Mouse (Mus musculus): ENCODE results near the gene Slc51a.
"Not testable (repeated sequence)": the region's sequence is repeated elsewhere in the genome, so short reads cannot be mapped to it uniquely, and the experiment has no call there.

Gene Slc51a

DNA sequence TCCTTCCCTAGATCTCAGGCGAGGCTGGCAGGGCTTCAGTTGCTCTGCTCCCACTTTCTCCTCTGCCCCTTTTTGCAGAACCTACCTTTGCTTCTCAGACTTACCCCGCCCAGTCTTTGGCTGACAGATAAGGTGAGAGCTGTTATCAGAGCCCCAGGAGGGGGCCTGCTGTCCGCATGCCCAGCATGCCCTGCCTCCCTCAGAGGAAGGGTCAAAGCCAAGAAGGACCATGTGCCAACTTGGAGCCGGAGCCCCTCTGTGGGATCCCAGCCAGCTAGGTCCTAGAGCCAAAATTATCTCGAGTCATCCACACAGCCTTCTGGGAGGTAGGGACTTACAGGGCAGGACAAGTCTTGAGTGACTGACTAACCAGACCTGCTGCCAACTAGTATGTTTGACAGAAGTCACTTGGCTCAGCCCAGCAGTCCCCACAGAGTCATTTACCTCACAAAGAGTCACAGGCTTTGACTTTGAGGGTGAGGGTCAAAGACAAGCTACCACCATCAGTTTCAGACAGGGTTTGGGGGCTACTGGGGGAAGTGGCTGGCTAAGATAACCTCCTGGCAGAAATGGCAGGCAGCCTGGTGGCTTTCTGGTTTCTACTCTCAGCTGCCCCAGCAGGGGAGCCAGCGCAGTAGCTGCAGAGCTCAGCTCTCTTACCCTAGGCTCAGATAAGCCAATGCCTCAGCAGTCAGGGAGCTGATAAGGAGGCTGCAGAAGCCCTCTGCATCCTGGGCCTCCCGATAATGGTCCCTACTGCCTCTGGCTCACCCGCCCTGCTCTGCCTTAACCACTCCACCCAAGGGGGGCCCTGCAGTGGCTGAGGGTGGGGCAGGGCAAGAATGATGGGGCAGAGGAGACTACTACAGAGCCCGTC, 21.6 kb upstream of the Slc51a start:
- DNase-seq = no peak

DNA sequence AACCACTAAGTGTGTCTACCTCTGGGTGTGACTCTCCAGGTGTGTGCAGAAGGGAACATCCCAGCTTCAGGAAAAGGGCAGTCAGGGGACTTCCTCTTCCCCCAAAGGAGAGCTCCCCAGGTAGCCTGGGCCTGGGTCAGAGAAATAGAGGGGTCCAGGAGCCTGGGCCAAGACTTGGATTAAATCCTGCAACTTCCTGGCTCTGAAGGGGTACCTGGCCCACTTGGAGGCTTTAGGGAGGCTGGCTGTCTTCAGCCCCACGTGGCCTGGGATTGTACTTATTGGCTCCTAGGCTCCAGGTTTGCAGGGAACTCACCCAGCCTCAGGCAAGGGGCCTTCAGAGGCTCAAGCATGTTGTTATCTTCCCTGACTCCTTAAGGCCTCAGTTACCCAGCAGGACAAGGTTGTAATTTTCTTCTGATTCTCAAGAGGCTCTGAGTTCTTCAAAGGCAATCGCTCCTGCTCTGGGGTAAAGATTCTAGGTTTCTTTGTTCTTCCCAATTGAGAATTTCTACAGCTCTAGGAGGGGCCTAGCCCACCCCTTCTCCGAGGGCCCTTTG, 20.9 kb upstream of the Slc51a start:
- DNase-seq = no peak

DNA sequence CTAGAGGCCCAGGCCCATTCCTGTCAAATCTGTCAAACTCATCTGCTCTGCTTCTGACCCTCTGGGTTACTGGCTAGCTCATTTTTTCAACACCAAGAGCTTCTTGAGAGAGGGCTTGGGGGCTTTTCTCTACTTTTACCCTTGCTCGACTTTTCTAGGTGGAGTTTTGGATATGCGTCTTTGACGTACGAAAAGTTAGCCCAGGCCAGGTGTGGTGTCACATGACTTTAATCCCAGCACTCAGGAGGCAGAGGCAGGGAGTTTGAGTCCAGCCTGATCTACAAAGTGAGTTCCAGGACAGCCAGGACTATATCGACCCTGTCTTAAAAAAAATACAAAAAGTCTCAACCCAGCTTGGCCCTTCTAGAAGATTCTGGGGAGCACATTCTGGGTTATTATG, 20.4 kb upstream of the Slc51a start:
- no peak for DNase-seq

DNA sequence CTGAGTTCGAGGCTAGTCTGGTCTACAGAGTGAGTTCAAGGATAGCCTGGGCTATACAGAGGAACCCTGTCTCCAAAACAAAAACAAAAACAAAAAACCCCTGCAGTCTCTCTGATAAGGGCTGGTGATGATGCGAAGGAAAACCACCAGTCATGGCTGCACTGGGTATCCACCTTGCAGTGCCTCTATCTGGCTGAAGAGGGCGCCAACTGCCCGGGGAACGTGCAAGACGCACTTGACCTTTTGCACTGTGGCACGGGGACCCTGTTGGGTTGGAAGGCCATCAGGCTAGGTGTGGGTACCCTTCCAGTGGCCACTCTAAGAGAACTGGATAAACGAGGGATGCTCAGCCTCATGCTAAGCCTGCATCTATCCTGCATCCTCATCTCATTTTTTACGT, 19.7 kb upstream of the Slc51a start:
- DNase-seq = peak; percentile 58

DNA sequence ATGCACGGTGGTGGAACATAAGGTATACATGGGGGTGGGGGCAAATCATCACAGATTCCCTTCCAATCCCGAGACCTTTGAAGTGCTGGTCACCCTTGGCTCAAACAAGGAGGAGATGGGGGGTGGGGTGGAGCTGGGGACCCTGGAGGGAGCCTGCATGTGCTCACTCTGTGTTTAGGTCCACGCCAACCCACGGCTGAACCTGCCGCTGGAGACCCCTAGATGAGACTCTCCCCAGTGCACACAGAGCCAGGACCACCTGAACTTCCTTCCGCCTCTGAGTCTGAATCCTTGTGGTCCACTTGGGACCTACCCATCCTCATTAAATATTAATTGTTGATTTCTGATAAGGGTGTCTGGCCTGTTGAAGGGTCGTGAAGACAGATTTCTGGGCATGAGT, 19.2 kb upstream of the Slc51a start:
- DNase-seq = no peak

DNA sequence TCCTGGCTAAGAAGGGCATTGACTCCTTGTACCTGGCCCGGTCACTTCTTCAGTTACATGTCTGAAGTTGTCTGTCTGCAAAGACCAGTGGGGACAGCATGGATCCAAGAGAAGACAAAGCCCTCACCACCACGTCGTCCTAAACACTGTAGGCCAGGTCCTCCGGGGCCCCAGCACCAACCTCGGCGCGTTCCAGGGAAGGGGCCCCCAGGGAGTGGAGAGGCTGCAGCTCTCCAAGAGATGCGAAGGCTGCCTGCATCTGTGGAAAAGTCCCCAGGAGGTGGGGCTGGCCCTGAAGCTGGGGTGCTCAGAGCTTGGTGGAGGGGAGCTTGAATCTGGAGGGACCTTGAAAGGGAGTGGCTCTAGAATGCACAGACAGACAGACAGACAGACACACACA, 18.6 kb upstream of the Slc51a start:
- DNase-seq = no peak

DNA sequence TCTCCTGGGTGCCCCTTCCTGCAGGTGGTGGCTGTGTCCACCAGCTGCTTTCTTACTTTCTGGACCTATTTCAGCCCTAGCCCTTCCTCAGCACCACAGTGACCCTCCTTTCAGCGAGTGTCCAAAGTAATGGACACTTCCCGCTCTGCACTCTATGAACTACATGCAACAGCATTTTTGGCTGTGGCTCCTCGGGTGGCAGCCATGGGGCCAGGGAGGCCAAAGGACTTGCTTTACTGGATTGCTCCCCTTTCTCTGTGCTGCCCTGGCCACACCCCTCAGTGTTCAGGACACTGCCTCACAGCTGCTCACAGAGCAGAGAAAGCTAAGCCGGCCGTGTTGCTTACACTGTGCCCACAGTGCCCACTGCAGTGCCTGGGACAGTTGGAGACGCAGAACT, 16.0 kb upstream of the Slc51a start:
- DNase-seq = no peak

DNA sequence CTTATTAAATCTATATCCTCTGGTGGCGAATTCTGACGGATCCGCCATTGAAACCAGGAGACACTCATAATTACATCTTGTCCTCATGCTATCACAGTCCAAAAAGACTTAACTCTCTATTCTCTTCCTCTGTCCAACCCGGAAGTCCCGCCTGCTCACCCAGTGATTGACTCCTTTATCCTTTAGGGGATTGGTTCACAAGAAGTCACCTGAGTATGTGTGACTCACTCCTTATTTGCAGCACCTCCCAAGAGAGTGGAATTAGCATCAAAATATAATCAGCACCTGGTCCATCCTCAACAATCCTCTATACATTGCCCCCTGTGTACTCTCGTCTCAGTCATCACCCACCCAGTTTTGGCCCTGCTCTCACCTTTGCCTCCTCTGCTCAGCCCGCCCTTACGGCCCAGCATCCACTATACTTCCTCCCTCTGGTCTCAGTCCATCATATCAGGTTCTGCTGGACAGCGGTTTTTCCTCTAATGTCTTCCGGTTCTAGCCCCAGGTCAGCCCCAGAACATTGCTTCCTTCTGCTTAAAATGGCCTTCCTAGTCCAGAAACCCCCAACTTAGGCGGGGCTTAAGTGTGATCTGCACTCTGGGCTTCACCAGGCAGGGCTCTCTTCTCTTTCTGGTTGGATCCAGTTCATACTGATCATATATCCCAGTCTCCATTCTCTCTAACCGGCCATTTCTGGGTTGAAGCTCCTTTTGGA, 15.1 kb upstream of the Slc51a start:
- DNase-seq = no peak

DNA sequence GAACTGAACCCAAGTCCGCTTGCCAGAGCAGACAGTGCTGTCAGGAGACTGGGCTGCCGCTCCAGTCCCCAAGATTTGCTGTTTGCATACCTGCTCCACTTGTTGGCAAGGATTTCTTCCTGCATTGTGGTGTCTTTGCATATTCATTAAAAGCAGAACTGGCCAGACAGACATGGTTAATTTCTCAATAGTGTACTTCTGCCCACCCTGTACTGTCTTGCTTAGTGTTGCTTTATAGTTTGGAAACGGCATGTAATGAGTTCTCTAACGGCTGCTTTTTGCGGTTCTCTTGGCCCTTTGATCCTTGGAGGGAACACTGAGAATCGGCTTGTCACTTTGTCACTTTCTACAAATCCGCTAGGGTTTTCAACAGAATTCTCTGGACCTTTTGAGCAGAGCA, 13.8 kb upstream of the Slc51a start:
- DNase-seq = no peak

DNA sequence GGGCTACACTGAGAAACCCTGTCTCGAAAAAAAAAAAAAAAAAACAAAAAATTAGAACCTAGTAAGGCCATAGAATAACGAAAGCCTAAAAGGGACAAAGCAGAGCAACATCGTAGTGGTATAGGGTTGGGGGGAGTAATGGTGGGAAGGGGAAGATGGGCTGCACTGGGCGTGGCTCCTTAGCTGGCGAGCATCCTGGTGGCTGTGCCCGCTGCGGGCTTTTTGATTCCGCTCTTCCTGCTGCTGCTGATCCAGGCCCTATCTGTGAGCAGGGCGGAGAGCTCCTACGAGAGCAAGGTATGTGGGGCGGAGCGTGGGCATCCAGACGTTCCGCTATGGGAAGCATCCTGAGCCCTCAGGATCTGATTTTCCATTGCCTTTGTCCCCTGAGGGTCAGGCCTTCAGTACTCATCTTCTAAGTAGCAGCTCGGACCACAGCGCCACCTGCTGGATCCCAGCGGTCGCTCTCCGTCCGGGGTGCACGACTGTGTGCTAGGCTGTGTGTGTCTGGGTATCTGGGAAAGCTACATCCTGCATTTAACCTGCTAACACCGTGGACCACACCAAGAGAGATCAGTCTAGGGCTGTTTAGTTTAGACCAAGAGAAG, 11.9 kb upstream of the Slc51a start:
- peak; percentile 84 for DNase-seq

DNA sequence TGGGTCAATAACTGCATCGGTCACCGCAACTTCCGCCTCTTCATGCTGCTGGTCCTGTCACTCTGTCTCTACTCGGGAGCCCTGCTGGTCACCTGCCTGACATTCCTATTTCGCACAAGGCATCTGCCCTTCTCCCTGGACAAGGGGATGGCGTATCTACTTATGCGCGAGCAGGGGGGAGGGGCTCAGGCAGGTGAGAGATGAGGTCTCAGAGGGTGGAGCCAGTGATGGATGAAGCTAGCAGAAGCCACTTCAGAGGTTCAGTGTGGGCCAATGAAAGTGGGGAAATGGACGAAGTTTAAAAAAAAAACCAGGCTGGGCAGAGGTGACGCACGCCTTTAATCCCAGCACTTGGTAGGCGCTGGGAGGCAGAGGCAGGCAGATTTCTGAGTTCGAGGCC, 11.3 kb upstream of the Slc51a start:
- DNase-seq = no peak

DNA sequence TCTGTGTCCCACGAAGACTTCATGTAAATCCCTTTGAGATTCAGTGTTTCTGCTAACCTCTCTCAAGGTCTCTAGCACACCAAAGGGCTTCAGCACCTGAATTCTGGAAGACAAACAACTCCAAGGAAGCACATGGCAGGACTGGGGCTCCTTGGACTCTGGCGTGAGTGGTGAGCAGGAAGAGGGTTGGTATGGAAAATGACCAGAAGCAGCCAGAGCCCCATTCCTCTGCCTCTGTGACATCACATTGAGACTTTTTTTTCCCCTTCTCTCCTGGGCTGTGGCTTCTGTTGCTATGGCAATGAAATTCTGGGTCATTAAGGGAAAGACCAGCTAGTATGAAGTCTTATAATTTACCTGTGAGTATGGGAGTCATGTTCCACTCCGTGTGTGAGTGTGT, 8.3 kb upstream of the Slc51a start, which contains the start of gene Zdhhc19:
Gene Zdhhc19 (plus strand): TSS at position 301 of the 400 bp plus-strand sequence.
- no peak for DNase-seq

DNA sequence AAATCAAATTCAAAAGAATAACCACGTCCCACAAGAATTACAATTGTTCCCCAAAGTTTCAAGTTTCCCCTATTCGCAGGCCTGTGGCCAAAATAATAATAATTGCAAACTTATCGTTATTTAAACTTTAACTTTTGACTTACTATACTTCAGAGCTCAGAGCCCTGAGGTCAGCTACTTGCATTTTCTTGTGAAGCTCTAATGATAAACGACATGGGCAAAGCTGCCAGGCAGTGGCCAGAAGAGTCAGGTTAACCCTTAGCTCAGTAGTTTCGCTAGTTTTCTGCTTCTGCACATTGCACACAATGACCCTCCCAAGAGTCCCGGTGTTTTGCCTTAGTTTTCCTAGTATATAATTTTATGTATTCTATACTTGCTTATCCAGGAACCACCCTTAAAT, 6.7 kb upstream of the Slc51a start:
- not testable (repeated sequence) for DNase-seq

DNA sequence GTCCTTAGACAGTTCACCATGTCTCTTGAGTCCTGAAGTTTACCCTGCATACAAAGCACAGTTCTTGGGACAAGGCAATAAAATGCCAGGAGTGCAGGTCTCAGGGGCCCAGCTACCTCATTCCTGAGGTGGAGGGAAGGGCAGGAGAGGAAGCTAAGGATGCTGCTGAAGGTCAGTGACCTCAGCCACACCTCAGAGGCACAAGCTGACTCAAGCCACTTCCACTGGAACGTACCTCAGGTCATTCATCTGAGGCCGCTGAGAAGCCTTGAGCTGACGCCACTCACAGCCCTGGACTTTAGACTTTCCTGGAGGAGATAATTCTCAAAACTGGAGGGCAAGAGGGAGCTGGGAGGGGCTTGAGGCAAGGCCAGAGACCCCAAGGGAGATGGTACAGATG, 1.3 kb upstream of the Slc51a start:
- peak; percentile 32 for DNase-seq

DNA sequence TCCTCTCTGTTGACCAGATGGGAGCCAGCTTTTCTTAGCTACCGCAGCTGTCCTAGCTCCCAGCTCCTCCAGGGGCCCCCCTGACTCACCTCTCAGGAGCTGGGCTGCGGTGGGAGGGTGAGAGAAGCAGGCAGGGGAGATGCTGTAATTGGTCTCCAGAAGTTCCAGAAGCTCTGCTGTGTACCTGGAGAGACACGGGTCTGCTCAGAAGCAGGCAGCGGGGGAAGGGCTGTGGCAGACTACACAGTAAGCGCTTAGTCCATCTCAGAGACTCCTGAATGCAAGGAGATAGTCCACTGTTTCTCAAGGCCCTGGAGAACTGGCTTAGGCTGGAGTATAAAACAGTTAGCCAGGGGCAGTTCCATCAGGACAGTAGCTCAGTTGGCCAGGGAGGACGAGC, 1.6 kb downstream of the Slc51a start:
- DNase-seq = peak; percentile 15

DNA sequence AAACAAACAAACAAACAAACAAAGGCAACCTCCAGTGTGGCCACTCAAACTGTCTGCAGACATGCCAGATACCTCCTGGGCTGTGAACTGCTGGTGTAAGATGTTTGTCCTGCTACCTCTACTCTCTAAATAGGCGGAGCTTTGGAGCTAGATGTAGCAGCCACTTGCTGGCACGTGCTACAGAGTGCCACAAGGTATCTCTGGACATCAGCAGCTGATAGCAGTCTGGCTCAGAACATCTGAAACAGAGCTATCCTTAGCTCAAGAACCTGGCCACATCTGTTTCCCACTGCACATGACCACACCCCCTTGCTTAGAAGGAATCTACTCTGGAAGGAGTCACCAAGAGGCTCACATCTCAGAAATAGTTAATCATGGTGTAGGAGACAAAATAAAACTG, 2.5 kb downstream of the Slc51a start:
- no peak for DNase-seq

DNA sequence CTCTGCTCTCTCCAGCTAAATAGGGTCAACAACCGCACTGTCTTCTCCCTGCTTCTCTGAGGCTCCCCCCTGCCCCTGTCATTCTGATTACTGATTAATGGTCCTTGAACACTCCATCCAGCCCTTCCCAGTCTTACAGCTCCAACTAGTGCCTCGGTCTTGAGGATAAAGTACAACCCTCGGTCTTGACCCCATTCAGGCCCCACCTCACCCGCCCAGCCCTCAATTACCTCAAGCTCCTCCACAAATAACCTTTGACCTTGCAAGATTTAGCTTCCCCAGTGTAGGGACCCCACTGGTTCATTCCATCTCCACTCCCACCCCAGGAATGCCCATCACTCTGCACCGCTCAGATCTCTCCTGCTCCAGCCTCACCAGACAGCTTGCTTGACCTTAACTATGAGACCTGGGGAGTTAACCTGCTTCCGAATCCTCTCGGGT, 3.2 kb downstream of the Slc51a start:
- peak; percentile 56 for DNase-seq

DNA sequence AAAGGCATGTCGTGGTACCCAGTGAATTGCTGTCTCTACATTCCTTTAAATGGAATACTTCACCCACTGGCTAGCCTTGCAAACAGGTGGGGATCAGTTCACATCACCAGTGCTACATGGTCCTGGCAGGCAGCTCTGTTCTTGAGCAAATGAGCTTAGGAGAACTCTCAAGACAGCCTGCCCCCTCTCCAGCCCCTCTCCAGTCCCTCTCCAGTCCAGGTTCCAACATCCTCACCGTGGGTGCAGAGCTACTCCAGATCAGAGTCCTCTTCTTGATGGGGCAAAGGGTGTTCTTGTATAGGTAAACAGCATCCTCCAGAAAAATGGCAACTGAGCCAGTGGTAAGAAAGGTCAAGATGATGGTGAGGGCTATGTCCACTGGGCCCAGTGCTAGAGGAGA, 8.3 kb downstream of the Slc51a start:
- DNase-seq = no peak

DNA sequence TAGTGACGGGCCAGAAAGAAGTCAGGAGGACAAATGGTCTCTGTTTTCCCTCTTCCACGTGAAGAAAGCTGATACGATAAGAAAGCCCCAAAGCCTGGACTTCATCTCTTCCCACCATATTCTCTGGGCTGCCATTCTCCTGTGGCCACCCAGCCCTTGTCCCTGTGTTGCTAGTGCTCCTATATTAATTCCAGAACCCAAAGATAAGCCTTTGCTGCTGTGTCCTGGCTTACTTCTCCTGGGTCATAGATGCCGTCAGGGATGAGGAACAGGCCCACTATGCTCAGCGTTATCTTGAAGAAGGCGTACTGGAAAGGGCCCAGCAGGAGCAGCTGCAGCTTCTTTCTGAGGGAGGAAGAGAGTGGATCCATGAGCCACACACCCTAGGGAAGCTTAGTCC, 10.4 kb downstream of the Slc51a start:
- DNase-seq = no peak

DNA sequence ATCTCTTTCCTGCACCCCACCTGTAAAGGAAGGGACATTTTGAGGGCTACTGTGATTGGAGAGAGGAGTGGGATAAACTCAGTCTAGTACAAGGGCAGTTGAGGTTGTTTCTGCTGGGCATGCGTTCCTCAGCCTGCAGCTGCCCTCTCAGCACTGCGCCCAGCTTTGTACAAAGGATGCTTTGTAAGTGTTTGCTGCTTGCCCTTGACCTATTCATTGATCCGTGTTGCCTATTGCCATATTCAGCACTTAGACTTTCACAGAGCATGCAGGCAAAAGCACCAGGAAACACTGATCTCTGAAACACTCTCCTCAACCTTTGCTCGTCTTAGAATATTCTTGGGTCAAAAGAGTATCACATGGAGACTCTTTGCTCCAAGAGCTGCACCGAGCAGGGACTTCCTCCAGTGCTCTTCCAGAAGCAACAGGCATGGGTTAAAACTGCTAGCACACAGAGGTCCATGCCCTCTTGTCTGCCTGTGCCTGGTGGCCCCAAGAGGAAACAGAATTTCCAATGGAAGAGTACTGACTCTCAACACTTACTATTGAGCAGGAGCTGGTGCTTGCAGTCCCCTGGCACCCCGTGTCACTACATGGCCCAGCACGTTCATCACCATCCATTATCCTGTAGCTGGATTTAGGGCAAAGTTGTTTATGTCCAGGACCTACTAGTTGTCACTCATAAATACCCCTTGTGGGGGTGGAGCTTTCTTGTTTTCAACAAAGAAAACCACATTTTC, 15.2 kb downstream of the Slc51a start:
- DNase-seq = no peak

DNA sequence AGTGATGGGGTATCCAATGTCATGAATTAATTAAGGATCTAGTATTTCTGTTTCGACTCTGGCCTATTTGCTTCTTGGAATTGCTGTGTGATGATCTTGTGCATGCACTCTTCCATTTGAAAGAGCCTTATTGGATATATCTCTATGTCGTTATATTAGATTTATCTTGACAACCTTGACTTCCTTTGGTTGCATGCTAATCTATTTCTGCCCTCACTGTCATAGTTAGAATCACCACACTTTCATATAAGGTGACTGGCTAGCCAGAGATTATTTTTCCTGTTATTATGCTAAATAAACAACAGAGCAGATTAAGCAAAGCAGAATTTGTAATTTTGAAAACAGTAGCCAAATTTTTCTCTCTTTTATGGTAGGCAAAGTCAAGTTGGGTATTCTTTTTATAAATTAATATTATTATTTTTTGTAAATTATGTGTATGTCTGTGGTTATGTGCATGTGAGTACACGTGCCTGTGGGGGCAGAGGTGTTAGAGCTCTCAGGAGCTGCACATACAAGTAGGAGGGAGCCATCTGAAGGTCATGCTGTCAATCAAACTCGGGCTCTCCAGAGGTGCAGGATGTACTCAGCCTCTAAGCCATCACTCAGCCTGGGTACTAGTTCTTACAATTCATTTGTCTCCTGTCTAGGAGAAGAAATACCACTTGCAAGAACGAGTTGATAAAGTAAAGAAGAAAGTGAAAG, 18.1 kb downstream of the Slc51a start:
- DNase-seq = no peak

DNA sequence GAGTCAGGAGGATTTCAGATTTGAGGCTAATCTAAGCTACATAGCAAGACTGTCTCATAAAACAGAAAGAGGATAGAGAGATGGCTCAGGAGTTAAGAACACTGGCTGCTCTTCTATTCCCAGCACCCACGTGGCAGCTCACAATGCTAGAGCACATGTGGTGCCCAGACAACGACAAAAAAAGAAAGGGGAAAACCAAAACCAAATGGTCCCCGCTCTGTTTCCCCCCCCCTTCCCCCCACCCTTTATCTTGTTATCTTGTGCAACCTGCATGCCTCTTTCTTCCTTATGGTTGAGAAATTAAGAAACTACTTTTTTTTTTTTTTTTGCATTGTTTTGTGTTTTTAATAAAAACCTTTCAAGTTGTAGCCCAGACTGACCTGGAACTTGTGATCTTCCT, 19.2 kb downstream of the Slc51a start:
- no peak for DNase-seq

All from kidney, adult 18-20 months (tissue).